Mouse (Mus musculus): Measurements from ENCODE around the gene Rtn4. TPM values are rescaled to one million over a fixed set of nuclear protein-coding genes. Genes with fewer than 3 reads are reported as not detected.

The Rtn4 gene
- polyA plus RNA-seq, 1 experiment from 2014 or later: 61.3 TPM

GRCm38 (mm10) chr11:29770666-29771400 is 78.1 kb downstream of the Rtn4 start:
- Histone ChIP-seq H3K36me3 (no peaks in the 10 kb centered on the region), H3K27ac (no peak overlapping the region), H3K4me1 (no peaks in the 10 kb centered on the region), H3K9me3 (no peaks in the 10 kb centered on the region), H3K27me3 (no peaks in the 10 kb centered on the region), H3K4me3 (no peak overlapping the region), H3K4me2 (replicated peaks) (no peak overlapping the region), H3K9ac (no peak overlapping the region)
- no peak for ATAC-seq (ENCODE audit: low FRiP score, low read depth)
- 74% methylated on average over 3 of the region's 3 CpGs for WGBS

GRCm38 (mm10) chr11:29772279-29772678 is 79.5 kb downstream of the Rtn4 start:
- H3K4me3 ChIP-seq: no peak overlapping the region
- no peak overlapping the region for H3K9ac ChIP-seq
- no peak overlapping the region for H3K27ac ChIP-seq
- no peaks in the 10 kb centered on the region for H3K27me3 ChIP-seq
- WGBS: 95% methylated on average over 1 of the region's 1 CpGs
- no peak for ATAC-seq (ENCODE audit: low FRiP score, low read depth)
- H3K9me3 ChIP-seq: no peaks in the 10 kb centered on the region
- no peaks in the 10 kb centered on the region for H3K4me1 ChIP-seq
- no peaks in the 10 kb centered on the region for H3K36me3 ChIP-seq
- no peak overlapping the region for H3K4me2 ChIP-seq (replicated peaks)

GRCm38 (mm10) chr11:29774296-29774695 is 81.5 kb downstream of the Rtn4 start:
- no peak overlapping the region for H3K27ac ChIP-seq
- peak; percentile 80 for ATAC-seq (ENCODE audit: low FRiP score, low read depth)
- no peaks in the 10 kb centered on the region for H3K9me3 ChIP-seq

GRCm38 (mm10) chr11:29774760-29775159 is 82.0 kb downstream of the Rtn4 start:
- Histone ChIP-seq H3K36me3 (no peaks in the 10 kb centered on the region), H3K9me3 (no peaks in the 10 kb centered on the region), H3K27me3 (no peaks in the 10 kb centered on the region), H3K9ac (no peak overlapping the region), H3K4me2 (replicated peaks) (no peak overlapping the region), H3K4me3 (no peak overlapping the region), H3K4me1 (no peaks in the 10 kb centered on the region), H3K27ac (no peak overlapping the region)
- 67% methylated on average over 2 of the region's 2 CpGs for WGBS
- no peak; the same call in 1 of the 2 replicates for ATAC-seq (ENCODE audit: low FRiP score, low read depth)

More at GRCm38 (mm10) chr11:29774296-29774695, 81.5 kb downstream of the Rtn4 start:
- Histone ChIP-seq H3K36me3 (no peaks in the 10 kb centered on the region), H3K9ac (no peak overlapping the region), H3K4me1 (no peaks in the 10 kb centered on the region), H3K27me3 (no peaks in the 10 kb centered on the region), H3K4me3 (no peak overlapping the region), H3K4me2 (replicated peaks) (no peak overlapping the region)
- WGBS: 51% methylated on average over 2 of the region's 2 CpGs

- Histone ChIP-seq H3K9ac (no peak overlapping the region), H3K9me3 (no peaks in the 10 kb centered on the region), H3K4me2 (replicated peaks) (no peak overlapping the region), H3K36me3 (no peaks in the 10 kb centered on the region), H3K4me3 (no peak overlapping the region), H3K27me3 (no peaks in the 10 kb centered on the region), H3K4me1 (no peaks in the 10 kb centered on the region), H3K27ac (no peak overlapping the region)
- ATAC-seq (ENCODE audit: low FRiP score, low read depth): no peak; the same call in 1 of the 2 replicates
Observed at GRCm38 (mm10) chr11:29777964-29778363, 85.2 kb downstream of the Rtn4 start.

GRCm38 (mm10) chr11:29778936-29779335 is 86.2 kb downstream of the Rtn4 start:
- Histone ChIP-seq H3K4me2 (replicated peaks) (no peak overlapping the region), H3K36me3 (no peaks in the 10 kb centered on the region), H3K9ac (no peak overlapping the region), H3K27ac (no peak overlapping the region), H3K4me3 (no peak overlapping the region), H3K27me3 (no peaks in the 10 kb centered on the region), H3K9me3 (no peaks in the 10 kb centered on the region), H3K4me1 (no peaks in the 10 kb centered on the region)
- ATAC-seq (ENCODE audit: low FRiP score, low read depth): no peak
- WGBS: 69% methylated on average over 3 of the region's 3 CpGs

- Histone ChIP-seq H3K9ac (no peak overlapping the region), H3K9me3 (no peaks in the 10 kb centered on the region), H3K4me3 (no peak overlapping the region), H3K4me1 (no peaks in the 10 kb centered on the region), H3K27me3 (no peaks in the 10 kb centered on the region), H3K36me3 (no peaks in the 10 kb centered on the region), H3K27ac (no peak overlapping the region), H3K4me2 (replicated peaks) (no peak overlapping the region)
- no peak for ATAC-seq (ENCODE audit: low FRiP score, low read depth)
- WGBS: 48% methylated on average over 2 of the region's 2 CpGs
Observed at GRCm38 (mm10) chr11:29779409-29780026, 86.8 kb downstream of the Rtn4 start.

- 84% methylated on average over 6 of the region's 6 CpGs for WGBS
- no peak overlapping the region for H3K27ac ChIP-seq
- no peak overlapping the region for H3K9ac ChIP-seq
- H3K9me3 ChIP-seq: no peaks in the 10 kb centered on the region
- H3K4me1 ChIP-seq: 0 out of 2 replicates have a peak, but pooled peaks cover 3% of the 10 kb centered on the region
- no peak overlapping the region for H3K4me2 ChIP-seq (replicated peaks)
- no peak overlapping the region for H3K4me3 ChIP-seq
- no peaks in the 10 kb centered on the region for H3K27me3 ChIP-seq
- no peaks in the 10 kb centered on the region for H3K36me3 ChIP-seq
- ATAC-seq (ENCODE audit: low FRiP score, low read depth): no peak
Observed at GRCm38 (mm10) chr11:29786583-29787219, 94.0 kb downstream of the Rtn4 start.

GRCm38 (mm10) chr11:29787473-29787872 is 94.7 kb downstream of the Rtn4 start:
- H3K27me3 ChIP-seq: no peaks in the 10 kb centered on the region
- no peak overlapping the region for H3K4me3 ChIP-seq
- no peak overlapping the region for H3K9ac ChIP-seq
- H3K36me3 ChIP-seq: no peaks in the 10 kb centered on the region
- 10% methylated on average over 5 of the region's 5 CpGs for WGBS
- H3K4me1 ChIP-seq: 0 out of 2 replicates have a peak, but pooled peaks cover 3% of the 10 kb centered on the region
- H3K27ac ChIP-seq: no peak overlapping the region
- H3K4me2 ChIP-seq (replicated peaks): no peak overlapping the region
- no peak for ATAC-seq (ENCODE audit: low FRiP score, low read depth)
- H3K9me3 ChIP-seq: no peaks in the 10 kb centered on the region

GRCm38 (mm10) chr11:29788499-29788898 is 95.8 kb downstream of the Rtn4 start:
- Histone ChIP-seq H3K27me3 (no peaks in the 10 kb centered on the region), H3K4me2 (replicated peaks) (no peak overlapping the region), H3K36me3 (no peaks in the 10 kb centered on the region), H3K4me1 (0 out of 2 replicates have a peak, but pooled peaks cover 3% of the 10 kb centered on the region), H3K9ac (no peak overlapping the region), H3K27ac (no peak overlapping the region), H3K9me3 (no peaks in the 10 kb centered on the region), H3K4me3 (no peak overlapping the region)
- WGBS: 70% methylated on average over 1 of the region's 1 CpGs
- ATAC-seq (ENCODE audit: low FRiP score, low read depth): no peak

- Histone ChIP-seq H3K9me3 (no peaks in the 10 kb centered on the region), H3K4me1 (0 out of 2 replicates have a peak, but pooled peaks cover 3% of the 10 kb centered on the region), H3K4me2 (replicated peaks) (no peak overlapping the region), H3K4me3 (no peak overlapping the region), H3K36me3 (no peaks in the 10 kb centered on the region), H3K27me3 (no peaks in the 10 kb centered on the region), H3K9ac (no peak overlapping the region), H3K27ac (no peak overlapping the region)
- 68% methylated on average over 6 of the region's 6 CpGs for WGBS
- no peak for ATAC-seq (ENCODE audit: low FRiP score, low read depth)
Observed at GRCm38 (mm10) chr11:29788921-29789638, 96.3 kb downstream of the Rtn4 start.

GRCm38 (mm10) chr11:29790796-29791195 is 98.0 kb downstream of the Rtn4 start:
- no peak for ATAC-seq (ENCODE audit: low FRiP score, low read depth)
- H3K27me3 ChIP-seq: no peaks in the 10 kb centered on the region
- H3K36me3 ChIP-seq: no peaks in the 10 kb centered on the region
- 0 out of 2 replicates have a peak, but pooled peaks cover 7% of the 10 kb centered on the region for H3K4me1 ChIP-seq
- no peak overlapping the region for H3K9ac ChIP-seq
- 91% methylated on average over 2 of the region's 2 CpGs for WGBS
- no peak overlapping the region for H3K27ac ChIP-seq
- H3K9me3 ChIP-seq: no peaks in the 10 kb centered on the region
- H3K4me2 ChIP-seq (replicated peaks): no peak overlapping the region
- no peak overlapping the region for H3K4me3 ChIP-seq
